Mouse (Mus musculus) heart, embryonic 15.5 days (tissue): ENCODE data around the gene Stox2. TPM values are rescaled to one million over a fixed set of nuclear protein-coding genes. Genes with fewer than 3 reads are reported as not detected.
A peak's percentile ranks its signal among the peaks of the same experiment; 100 is the strongest.

Source experiments
- ATAC-seq: fragments of 200-750 bp; cut with Nextera tagmentation; replicated peaks from 2 replicates; pipeline ENCODE4 v1.8.0; 2017; ENCODE audit warnings: low read depth, moderate TSS enrichment; ENCODE audit not compliant: insufficient number of reproducible peaks, insufficient read depth, low FRiP score
- H3K27ac ChIP-seq: fragments of 300-500 bp; sonication (generic); 2 replicates; pipeline ENCODE4 v1.5.1; 2015; ENCODE audit warnings: mild to moderate bottlenecking, inconsistent platforms
- H3K27me3 ChIP-seq: fragments of 300-500 bp; sonication (generic); 2 replicates; pipeline ENCODE4 v1.6.1; 2015; ENCODE audit warnings: inconsistent platforms
- H3K36me3 ChIP-seq: fragments of 300-500 bp; sonication (generic); 2 replicates; pipeline ENCODE4 v1.6.1; 2015; ENCODE audit warnings: mild to moderate bottlenecking, inconsistent platforms
- H3K4me1 ChIP-seq: fragments of 300-500 bp; sonication (generic); replicated peaks from 2 replicates; pipeline ENCODE4 v1.6.1; 2015; ENCODE audit warnings: inconsistent platforms
- H3K4me2 ChIP-seq: fragments of 300-500 bp; sonication (generic); 2 replicates; pipeline ENCODE4 v1.6.1; 2015; ENCODE audit warnings: inconsistent platforms, mild to moderate bottlenecking, moderate library complexity
- H3K4me3 ChIP-seq: fragments of 300-500 bp; sonication (generic); 2 replicates; pipeline ENCODE4 v1.5.1; 2015; ENCODE audit warnings: mild to moderate bottlenecking, inconsistent platforms
- H3K9ac ChIP-seq: fragments of 300-500 bp; sonication (generic); 2 replicates; pipeline ENCODE4 v1.6.1; 2015; ENCODE audit warnings: mild to moderate bottlenecking, inconsistent platforms
- H3K9me3 ChIP-seq: fragments of 300-500 bp; sonication (generic); replicated peaks from 2 replicates; pipeline ENCODE4 v1.6.1; 2016; ENCODE audit warnings: inconsistent platforms
- WGBS: fragments of 180-500 bp; shearing (Covaris S2); methylation state at CpG from one replicate; pipeline ENCODE4 v1.1.7; 2015; ENCODE audit warnings: mixed read lengths; 5-methylcytosine and 5-hydroxymethylcytosine counted together
- polyA plus RNA-seq: library from polyadenylated mRNA; unstranded; fragments of >200 nt; fragmentation: Nextera tagmentation; extraction: Ambion mirVana; gene quantifications from 2 replicates; pipeline ENCODE4 v1.2.1, GENCODE M21; 2015

Gene Stox2
- polyA plus RNA-seq, 1 experiment from 2014 or later = 8.7 TPM

DNA sequence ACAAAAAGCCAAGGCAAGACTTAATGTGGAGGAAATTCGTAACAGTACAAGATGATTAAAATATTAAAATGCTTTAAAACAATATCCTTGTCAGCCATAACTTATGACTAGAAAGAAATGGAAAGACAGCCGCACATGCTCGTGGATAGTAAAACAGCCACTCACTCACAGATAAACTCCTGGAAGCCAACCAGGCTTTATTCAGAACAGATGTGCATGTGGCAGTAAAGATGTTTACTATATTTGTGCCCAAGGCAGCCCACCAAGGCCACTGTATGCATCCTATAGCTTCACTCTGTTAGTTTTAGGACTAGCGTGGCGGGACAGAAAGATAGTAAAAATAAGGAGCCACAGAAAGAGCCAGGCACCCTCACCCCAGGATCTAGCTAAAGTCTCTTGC, 115.2 kb downstream of the Stox2 start:
- H3K4me2 ChIP-seq = no peak overlapping the region
- no peak overlapping the region for H3K4me3 ChIP-seq
- H3K36me3 ChIP-seq = no peaks in the 10 kb centered on the region
- H3K27me3 ChIP-seq = no peaks in the 10 kb centered on the region
- H3K9me3 ChIP-seq = no peaks in the 10 kb centered on the region
- no peak overlapping the region for H3K27ac ChIP-seq
- ATAC-seq = no peak
- peaks cover 13% of the 10 kb centered on the region; the same call in 1 of the 2 replicates for H3K4me1 ChIP-seq
- H3K9ac ChIP-seq = no peak overlapping the region
- 80% methylated on average over 5 of the region's 5 CpGs for WGBS

DNA sequence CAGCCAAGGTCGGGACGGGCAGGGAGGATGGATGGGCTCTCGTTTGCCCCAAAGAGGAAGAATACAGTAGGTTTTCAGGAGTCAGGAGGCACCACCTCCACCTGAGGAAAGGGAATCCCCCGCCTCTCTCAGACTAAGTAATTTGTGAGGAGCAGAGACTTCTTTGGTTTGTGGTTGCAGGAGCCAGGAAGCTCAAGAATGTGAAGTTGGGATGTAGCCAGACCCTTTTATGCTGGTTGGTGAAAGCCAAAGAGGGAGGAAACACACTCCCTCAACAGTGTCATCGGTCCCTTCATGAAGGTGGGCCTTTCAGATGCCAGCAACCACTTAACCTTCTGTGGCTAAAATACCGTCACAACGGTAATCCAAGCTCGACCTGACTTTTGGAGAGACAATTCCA, 119.8 kb downstream of the Stox2 start:
- WGBS = 57% methylated on average over 8 of the region's 8 CpGs
- H3K9ac ChIP-seq = no peak overlapping the region

DNA sequence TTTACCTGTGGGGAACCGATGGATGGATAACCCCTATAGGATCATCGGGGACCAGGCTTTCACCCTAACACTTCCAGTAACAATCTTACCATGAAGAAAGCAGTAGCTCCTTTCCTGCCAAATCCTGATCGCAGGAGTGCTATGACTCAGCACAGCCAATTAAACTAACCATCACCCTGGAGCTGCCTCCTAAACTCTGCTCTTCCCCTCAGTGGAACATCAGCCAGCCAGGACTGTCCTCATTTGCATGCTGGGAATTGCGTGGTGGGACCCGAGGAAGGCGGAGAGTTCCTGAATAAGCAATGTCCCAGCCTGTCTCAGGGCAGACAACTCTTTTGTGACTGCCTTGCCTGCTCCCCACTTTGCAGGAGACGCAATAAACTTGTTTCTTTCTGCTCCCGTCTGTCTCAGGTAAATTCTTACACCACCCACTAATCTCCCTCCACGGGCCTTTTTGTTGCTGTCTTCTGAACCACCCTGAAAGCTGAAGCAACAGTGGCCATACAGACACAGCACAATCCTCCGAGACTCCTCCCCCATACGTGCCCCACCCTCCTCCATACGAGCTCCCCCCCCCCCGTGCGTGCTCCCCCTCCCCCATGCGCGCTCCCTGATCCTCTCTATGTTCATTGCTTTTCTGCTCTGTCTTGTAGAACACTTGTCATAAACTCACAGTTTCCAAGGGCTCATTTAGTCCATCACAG, 121.9 kb downstream of the Stox2 start:
- 0 out of 2 replicates have a peak, but pooled peaks cover 2% of the 10 kb centered on the region for H3K27me3 ChIP-seq
- H3K4me2 ChIP-seq = no peak overlapping the region
- no peak overlapping the region for H3K4me3 ChIP-seq
- peaks cover 20% of the 10 kb centered on the region for H3K4me1 ChIP-seq
- H3K36me3 ChIP-seq = no peaks in the 10 kb centered on the region
- H3K27ac ChIP-seq = no peak overlapping the region
- no peak for ATAC-seq
- H3K9me3 ChIP-seq = no peaks in the 10 kb centered on the region
- no peak overlapping the region for H3K9ac ChIP-seq
- WGBS = 44% methylated on average over 16 of the region's 16 CpGs

More for the DNA sequence above, 119.8 kb downstream of the Stox2 start:
- no peaks in the 10 kb centered on the region for H3K9me3 ChIP-seq
- no peaks in the 10 kb centered on the region for H3K36me3 ChIP-seq
- no peak overlapping the region for H3K27ac ChIP-seq
- ATAC-seq = no peak
- H3K4me1 ChIP-seq = peaks cover 15% of the 10 kb centered on the region
- no peak overlapping the region for H3K4me2 ChIP-seq
- H3K27me3 ChIP-seq = 0 out of 2 replicates have a peak, but pooled peaks cover 2% of the 10 kb centered on the region
- H3K4me3 ChIP-seq = no peak overlapping the region

DNA sequence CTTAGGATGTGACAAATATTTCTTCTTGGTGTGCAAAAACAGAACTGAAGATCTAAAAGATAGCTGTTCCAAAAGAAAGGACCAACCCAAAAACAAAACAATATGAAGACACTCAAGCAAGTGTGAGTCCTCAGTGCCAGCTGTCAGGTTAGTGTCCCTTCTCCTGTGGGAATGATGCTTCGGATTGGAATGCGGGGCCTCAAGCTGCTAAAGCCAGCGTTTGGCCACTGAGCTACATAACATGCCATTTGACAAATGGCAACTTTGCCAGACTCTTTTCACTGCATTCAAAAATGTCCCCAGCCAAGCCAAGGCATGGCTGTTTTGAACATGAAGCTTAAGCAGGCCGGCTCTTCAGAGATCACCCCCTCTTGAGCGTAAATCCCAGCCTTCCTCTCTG, 124.9 kb downstream of the Stox2 start:
- peaks cover 13% of the 10 kb centered on the region for H3K4me1 ChIP-seq
- H3K27ac ChIP-seq = no peak overlapping the region
- no peaks in the 10 kb centered on the region for H3K36me3 ChIP-seq
- H3K9ac ChIP-seq = no peak overlapping the region
- no peaks in the 10 kb centered on the region for H3K9me3 ChIP-seq
- ATAC-seq = no peak
- no peak overlapping the region for H3K4me3 ChIP-seq
- H3K27me3 ChIP-seq = 0 out of 2 replicates have a peak, but pooled peaks cover 2% of the 10 kb centered on the region
- H3K4me2 ChIP-seq = no peak overlapping the region
- 37% methylated on average over 5 of the region's 5 CpGs for WGBS

DNA sequence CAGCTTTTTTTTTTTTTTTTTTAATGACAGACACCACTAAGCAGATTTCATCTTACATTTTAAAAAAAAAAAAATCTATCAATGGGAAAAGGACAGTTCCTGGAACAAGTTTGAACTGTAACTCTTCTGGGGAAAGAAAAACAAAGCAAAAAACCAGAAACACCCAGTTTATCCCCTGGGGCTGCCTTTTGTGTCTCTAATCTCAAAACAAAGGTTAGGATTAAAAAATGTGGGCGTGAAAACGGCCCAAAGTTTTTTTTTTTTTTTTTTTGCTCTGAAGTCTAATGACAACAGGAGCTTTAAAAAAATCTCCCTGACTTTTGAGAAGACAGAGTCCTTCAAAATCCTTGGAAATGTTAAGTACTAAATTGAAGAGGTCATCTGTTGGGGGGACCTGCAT, 125.5 kb downstream of the Stox2 start:
- Histone ChIP-seq H3K36me3 (no peaks in the 10 kb centered on the region), H3K4me2 (no peak overlapping the region), H3K9me3 (no peaks in the 10 kb centered on the region), H3K27ac (no peak overlapping the region), H3K9ac (no peak overlapping the region), H3K4me1 (peaks cover 12% of the 10 kb centered on the region), H3K27me3 (0 out of 2 replicates have a peak, but pooled peaks cover 2% of the 10 kb centered on the region), H3K4me3 (no peak overlapping the region)
- WGBS = 47% methylated on average over 2 of the region's 2 CpGs
- ATAC-seq = no peak

DNA sequence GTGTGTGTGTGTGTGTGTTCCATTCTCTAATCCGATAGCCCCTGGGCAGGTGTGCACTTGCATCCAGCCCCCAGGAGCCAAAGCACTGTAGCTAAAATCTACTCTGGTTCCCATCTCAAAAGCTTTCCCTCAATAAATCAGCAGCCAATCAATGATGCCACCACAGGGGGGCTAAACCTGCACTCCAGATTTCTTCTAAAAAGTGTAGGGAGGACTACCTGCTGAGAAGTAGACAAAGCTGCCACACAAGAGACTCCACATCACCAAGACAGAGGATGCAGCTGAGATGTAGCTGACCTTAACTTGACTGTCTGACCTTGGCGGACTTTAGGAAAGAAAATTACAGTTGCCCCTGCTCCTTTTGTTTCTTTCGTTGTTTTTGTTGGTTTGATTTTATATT, 127.7 kb downstream of the Stox2 start:
- no peak overlapping the region for H3K27ac ChIP-seq
- no peak for ATAC-seq
- H3K4me3 ChIP-seq = no peak overlapping the region
- 84% methylated on average over 3 of the region's 3 CpGs for WGBS
- no peaks in the 10 kb centered on the region for H3K9me3 ChIP-seq
- H3K36me3 ChIP-seq = no peaks in the 10 kb centered on the region
- H3K27me3 ChIP-seq = no peaks in the 10 kb centered on the region
- H3K9ac ChIP-seq = no peak overlapping the region
- no peak overlapping the region for H3K4me2 ChIP-seq
- H3K4me1 ChIP-seq = peaks cover 8% of the 10 kb centered on the region

DNA sequence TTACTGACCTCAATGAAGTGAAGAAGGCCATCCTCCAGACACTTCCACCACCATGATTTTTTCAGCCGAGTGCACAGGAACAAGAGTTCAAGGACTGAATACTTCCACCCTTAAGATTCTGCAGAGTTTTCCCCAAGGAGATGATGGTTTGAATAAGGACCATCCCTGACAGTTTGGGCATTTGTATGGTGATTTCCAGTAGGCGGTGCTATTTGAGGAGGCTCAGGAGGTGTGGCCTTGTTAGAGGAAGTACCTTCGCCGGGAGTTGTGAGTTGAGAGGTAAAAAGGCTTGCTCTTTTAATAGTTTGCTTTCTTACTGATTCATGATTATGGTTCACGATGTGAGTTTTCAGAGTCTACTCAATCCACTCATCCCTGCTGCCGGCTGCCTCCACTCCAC, 138.0 kb downstream of the Stox2 start:
- no peak for ATAC-seq
- H3K27me3 ChIP-seq = no peaks in the 10 kb centered on the region
- H3K27ac ChIP-seq = no peak overlapping the region
- no peaks in the 10 kb centered on the region for H3K9me3 ChIP-seq
- WGBS = 91% methylated on average over 6 of the region's 6 CpGs
- H3K9ac ChIP-seq = no peak overlapping the region
- no peak overlapping the region for H3K4me3 ChIP-seq
- no peaks in the 10 kb centered on the region for H3K36me3 ChIP-seq
- H3K4me2 ChIP-seq = no peak overlapping the region
- H3K4me1 ChIP-seq = no peaks in the 10 kb centered on the region

DNA sequence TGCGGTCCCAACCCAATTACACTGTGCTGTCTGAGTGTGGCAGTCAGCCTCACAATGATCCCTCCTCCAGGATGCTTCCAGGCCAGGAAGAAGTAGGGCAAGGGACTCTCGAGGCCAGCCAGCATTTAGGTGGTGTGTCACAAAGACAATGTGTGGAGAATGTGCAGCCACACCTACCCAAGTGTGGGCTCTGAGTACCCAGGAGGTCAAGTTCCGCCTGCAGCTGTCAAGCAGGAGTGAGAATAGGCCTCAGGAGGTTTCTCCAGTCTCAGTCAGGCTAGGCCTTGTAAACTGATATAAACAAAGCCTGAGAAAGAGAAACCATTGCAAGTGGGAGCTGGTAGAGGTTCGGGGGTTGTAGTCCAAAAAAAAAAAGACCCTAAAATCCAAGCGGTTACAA, 139.8 kb downstream of the Stox2 start:
- Histone ChIP-seq H3K4me3 (no peak overlapping the region), H3K4me1 (no peaks in the 10 kb centered on the region), H3K4me2 (no peak overlapping the region), H3K9ac (no peak overlapping the region), H3K36me3 (no peaks in the 10 kb centered on the region), H3K27me3 (no peaks in the 10 kb centered on the region), H3K27ac (no peak overlapping the region), H3K9me3 (no peaks in the 10 kb centered on the region)
- WGBS = 69% methylated on average over 5 of the region's 5 CpGs
- no peak for ATAC-seq

DNA sequence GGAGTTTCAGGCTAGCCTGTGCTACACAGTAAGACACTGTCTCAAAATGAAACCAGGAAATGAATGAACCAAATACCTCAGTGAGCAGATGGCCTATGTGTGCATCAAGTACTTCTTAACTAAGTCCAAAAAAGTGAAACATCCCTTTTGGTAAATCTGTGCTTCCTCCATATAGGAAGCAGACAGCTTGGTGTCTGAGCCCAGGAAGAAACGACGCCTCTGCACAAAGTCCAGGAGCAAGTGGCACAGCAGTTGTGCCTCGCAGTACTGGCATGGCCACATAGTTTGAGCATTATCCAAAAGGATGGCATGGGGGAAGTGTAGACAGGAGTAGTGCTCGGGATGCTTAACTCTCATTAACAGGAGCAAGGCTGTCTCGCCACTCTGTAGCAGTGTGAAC, 140.3 kb downstream of the Stox2 start:
- Histone ChIP-seq H3K4me2 (no peak overlapping the region), H3K27ac (no peak overlapping the region), H3K36me3 (no peaks in the 10 kb centered on the region), H3K27me3 (no peaks in the 10 kb centered on the region), H3K9ac (no peak overlapping the region), H3K4me3 (no peak overlapping the region), H3K4me1 (no peaks in the 10 kb centered on the region), H3K9me3 (no peaks in the 10 kb centered on the region)
- 87% methylated on average over 5 of the region's 5 CpGs for WGBS
- no peak for ATAC-seq

DNA sequence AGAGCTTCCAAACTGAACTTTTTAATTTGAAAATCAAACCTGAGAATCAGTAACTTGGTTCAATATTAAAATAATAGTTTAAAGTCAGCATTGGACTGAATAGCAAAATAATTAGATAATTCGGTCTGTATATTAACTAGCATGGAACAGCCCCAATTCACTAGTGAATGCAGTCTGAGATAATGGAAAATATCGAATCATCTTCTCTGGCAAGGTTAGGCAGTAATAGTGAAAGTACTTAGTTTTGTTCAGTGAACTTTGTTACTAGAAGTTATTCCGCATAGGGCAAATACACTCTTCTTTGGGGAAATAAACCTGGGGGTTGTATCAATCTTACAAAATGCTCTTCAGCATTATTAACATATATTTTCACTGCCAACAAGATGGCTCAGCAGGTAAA, 147.7 kb downstream of the Stox2 start:
- Histone ChIP-seq H3K27ac (no peak overlapping the region), H3K4me3 (no peak overlapping the region), H3K27me3 (no peaks in the 10 kb centered on the region), H3K4me2 (no peak overlapping the region), H3K9me3 (no peaks in the 10 kb centered on the region), H3K9ac (no peak overlapping the region), H3K4me1 (no peaks in the 10 kb centered on the region), H3K36me3 (no peaks in the 10 kb centered on the region)
- ATAC-seq = no peak
- 87% methylated on average over 3 of the region's 3 CpGs for WGBS

DNA sequence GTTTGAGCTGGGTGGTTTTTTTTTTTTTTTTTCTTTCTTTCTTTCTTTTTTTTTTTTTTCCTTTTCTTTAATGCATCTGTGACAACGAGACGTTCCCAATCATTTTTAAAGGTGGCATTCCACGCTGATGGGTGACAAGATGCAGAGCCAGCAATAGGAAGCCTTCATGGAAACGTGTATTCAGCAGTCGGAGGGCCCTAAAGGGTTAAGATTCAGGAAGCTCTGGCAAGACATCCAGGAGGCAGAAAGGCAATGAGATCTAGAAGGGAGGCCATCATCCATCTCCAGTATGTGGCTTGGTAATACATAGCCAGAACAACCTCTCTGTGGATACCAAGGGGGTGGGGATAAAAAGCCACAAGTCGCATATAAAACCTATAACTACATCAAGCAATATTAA, 156.5 kb downstream of the Stox2 start:
- Histone ChIP-seq H3K4me1 (peaks cover 21% of the 10 kb centered on the region), H3K4me3 (peak overlapping the region; percentile 80), H3K9ac (peak overlapping the region; percentile 80; the same call in 1 of the 2 replicates), H3K27me3 (no peaks in the 10 kb centered on the region), H3K9me3 (no peaks in the 10 kb centered on the region), H3K27ac (peak overlapping the region; percentile 81), H3K4me2 (peak overlapping the region; percentile 90), H3K36me3 (no peaks in the 10 kb centered on the region)
- WGBS = 13% methylated on average over 6 of the region's 6 CpGs
- no peak for ATAC-seq

DNA sequence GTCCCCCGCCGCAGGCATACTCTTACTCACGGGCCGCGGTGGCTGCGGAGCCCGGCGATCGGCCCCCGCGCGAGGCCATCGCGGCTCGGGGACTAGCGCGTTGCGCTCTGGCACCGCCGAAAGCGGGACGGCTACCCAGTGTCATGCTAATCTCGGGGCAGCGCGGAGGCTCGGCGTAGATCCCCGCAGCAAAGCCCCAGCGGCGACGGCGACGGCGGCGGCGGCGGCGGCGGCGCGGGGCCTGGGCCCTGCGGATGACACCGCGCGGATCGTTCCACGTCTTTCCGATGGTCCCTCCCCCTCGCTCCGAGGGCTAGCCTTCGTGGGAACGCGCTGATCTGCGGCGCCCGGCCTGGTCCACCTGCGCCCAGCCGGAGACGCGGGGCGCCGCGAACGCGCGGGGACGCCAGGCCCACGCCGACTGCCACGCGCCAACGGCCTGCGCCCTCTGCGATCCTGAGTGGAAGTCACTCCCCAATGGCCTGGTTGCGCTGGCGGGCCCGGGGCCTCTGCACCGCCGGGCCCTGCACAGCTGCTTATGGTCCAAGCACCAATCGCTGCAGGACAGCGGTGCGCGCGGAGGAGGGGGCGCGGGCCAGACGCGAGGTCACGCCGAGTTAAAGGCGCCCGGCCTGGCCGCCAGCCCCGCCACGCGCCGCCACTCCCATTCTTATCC, 157.2 kb downstream of the Stox2 start:
- Histone ChIP-seq H3K27ac (peak overlapping the region; percentile 81), H3K4me3 (peak overlapping the region; percentile 80), H3K36me3 (no peaks in the 10 kb centered on the region), H3K4me2 (peak overlapping the region; percentile 90), H3K27me3 (no peaks in the 10 kb centered on the region), H3K4me1 (peaks cover 21% of the 10 kb centered on the region), H3K9ac (peak overlapping the region; percentile 80), H3K9me3 (no peaks in the 10 kb centered on the region)
- ATAC-seq = peak; percentile 89
- WGBS = under 1% methylated on average over 96 of the region's 97 CpGs
